ENCODE assay signal across 7 mouse cellular contexts in the genomic region with DNA sequence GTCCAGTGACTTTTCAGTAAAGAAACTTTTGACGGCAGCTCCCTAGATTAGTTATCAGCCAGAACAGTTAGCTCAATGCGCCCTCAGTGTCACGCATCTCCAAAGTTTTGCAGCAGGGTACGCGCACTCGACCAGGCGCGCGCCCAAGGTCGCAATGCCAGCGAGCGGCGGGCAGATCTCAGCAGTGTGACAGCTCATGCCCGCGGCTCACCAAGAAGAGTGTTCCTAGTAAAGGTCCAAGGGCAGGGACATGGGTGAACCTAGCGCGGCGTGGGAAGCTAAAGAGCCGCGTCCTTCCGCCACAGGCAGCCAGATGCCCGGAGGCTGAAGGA. TPM values are rescaled to one million over a fixed set of nuclear protein-coding genes. Genes with fewer than 3 reads are reported as not detected.
DNase-seq lines count a peak whose midpoint lies in the region; ATAC-seq lines count a peak whose summit lies in the region.

No protein-coding gene starts in this region.

- ATAC-seq in lung, embryonic 15.5 days (ENCODE audit: borderline replicate concordance, extremely low read depth, low FRiP score, low TSS enrichment) = peak; percentile 56
- ATAC-seq in forebrain, embryonic 15.5 days (replicated peaks) = peak; percentile 67
- ATAC-seq in megakaryocyte, adult 5-6 weeks (ENCODE audit: poor library complexity, severe bottlenecking) = peak; percentile 64

- H3K9me3 ChIP-seq in lung, embryonic 15.5 days = no peaks in the 10 kb centered on the region
- no peaks in the 10 kb centered on the region for H3K9me3 ChIP-seq in forebrain, embryonic 15.5 days

- WGBS in lung, embryonic 15.5 days = 0% methylated on average over 22 of the region's 22 CpGs
- under 1% methylated on average over 22 of the region's 22 CpGs for WGBS in forebrain, embryonic 15.5 days

- peak overlapping the region; percentile 85 for H3K4me3 ChIP-seq in lung, embryonic 15.5 days
- peak overlapping the region; percentile 76 for H3K4me3 ChIP-seq in forebrain, embryonic 15.5 days

- peak overlapping the region; percentile 72 for H3K4me2 ChIP-seq in lung, embryonic 15.5 days
- H3K4me2 ChIP-seq in forebrain, embryonic 15.5 days (replicated peaks) = peak overlapping the region; percentile 69

- peaks cover 18% of the 10 kb centered on the region for H3K4me1 ChIP-seq in lung, embryonic 15.5 days
- H3K4me1 ChIP-seq in forebrain, embryonic 15.5 days = peaks cover 10% of the 10 kb centered on the region

- H3K27me3 ChIP-seq in lung, embryonic 15.5 days = no peaks in the 10 kb centered on the region
- no peaks in the 10 kb centered on the region for H3K27me3 ChIP-seq in forebrain, embryonic 15.5 days

- no peak for DNase-seq in lung, adult 18-20 months
- peak; percentile 84 for DNase-seq in adrenal gland, postnatal 36 days
- no peak for DNase-seq in embryo, embryonic 10.5 days (ENCODE audit: low spot score)
- no peak for DNase-seq in left cerebral cortex, postnatal 36 days (ENCODE audit: low spot score in 2 of 2)

- intact Hi-C loops in left cerebral cortex, postnatal 36 days (cut with DNase I) = loop anchor here (5.0 kb wide), 1 partner anchor 71 kb away; a partner anchor contains a TSS

- peak overlapping the region; percentile 91 for H3K27ac ChIP-seq in lung, embryonic 15.5 days
- H3K27ac ChIP-seq in forebrain, embryonic 15.5 days (replicated peaks) = peak overlapping the region; percentile 78

- peak overlapping the region; percentile 90 for H3K9ac ChIP-seq in lung, embryonic 15.5 days
- H3K9ac ChIP-seq in forebrain, embryonic 15.5 days (replicated peaks) = peak overlapping the region; percentile 61

- peaks cover 6% of the 10 kb centered on the region; the same call in 1 of the 2 replicates for H3K36me3 ChIP-seq in lung, embryonic 15.5 days
- H3K36me3 ChIP-seq in forebrain, embryonic 15.5 days = no peaks in the 10 kb centered on the region

RNA-seq across cellular contexts. Expression of a gene that starts 0.3 kb away (rescaled TPM):
- polyA plus RNA-seq in lung, embryonic 15.5 days (2015; fragmentation: Nextera tagmentation; extraction: Ambion mirVana) = 85.7 and 86.6 TPM in 2 replicates
- 10 to 100 TPM; 54.0 to 60.9 TPM for total RNA-seq in adrenal gland, postnatal 36 days (2021)
- 40.7 and 41.2 TPM in 2 replicates for polyA plus RNA-seq in forebrain, embryonic 15.5 days (2015; fragmentation: Nextera tagmentation; extraction: Ambion mirVana)
- 43.3 and 49.2 TPM in 2 replicates for total RNA-seq in megakaryocyte, adult 5-6 weeks (2015)
- total RNA-seq in megakaryocyte, adult 5-6 weeks (2017) = 51.7 and 66.0 TPM in 2 replicates
- total RNA-seq in left cerebral cortex, postnatal 36 days (2021) = 10 to 100 TPM; 19.6 to 20.8 TPM

RNA-seq across cellular contexts. Expression of a gene that starts 0.6 kb away (rescaled TPM):
- 45.7 and 46.5 TPM in 2 replicates for polyA plus RNA-seq in lung, embryonic 15.5 days (2015; fragmentation: Nextera tagmentation; extraction: Ambion mirVana)
- 1 to 10 TPM; 6.1 TPM for total RNA-seq in adrenal gland, postnatal 36 days (2021)
- 17.1 and 17.8 TPM in 2 replicates for polyA plus RNA-seq in forebrain, embryonic 15.5 days (2015; fragmentation: Nextera tagmentation; extraction: Ambion mirVana)
- 26.9 and 35.6 TPM in 2 replicates for total RNA-seq in megakaryocyte, adult 5-6 weeks (2015)
- 35.7 and 36.8 TPM in 2 replicates for total RNA-seq in megakaryocyte, adult 5-6 weeks (2017)
- total RNA-seq in left cerebral cortex, postnatal 36 days (2021) = 1 to 10 TPM; 1.1 to 1.5 TPM

RNA-seq across cellular contexts. Expression of a gene that starts 22.2 kb away (rescaled TPM):
- polyA plus RNA-seq in lung, embryonic 15.5 days (2015; fragmentation: Nextera tagmentation; extraction: Ambion mirVana) = 12.1 and 13.0 TPM in 2 replicates
- total RNA-seq in adrenal gland, postnatal 36 days (2021) = 10 to 100 TPM; 23.1 to 24.4 TPM
- 16.7 and 17.3 TPM in 2 replicates for polyA plus RNA-seq in forebrain, embryonic 15.5 days (2015; fragmentation: Nextera tagmentation; extraction: Ambion mirVana)
- 12.3 and 14.5 TPM in 2 replicates for total RNA-seq in megakaryocyte, adult 5-6 weeks (2015)
- 8.6 and 11.3 TPM in 2 replicates for total RNA-seq in megakaryocyte, adult 5-6 weeks (2017)
- total RNA-seq in left cerebral cortex, postnatal 36 days (2021) = 10 to 100 TPM; 63.3 to 66.0 TPM

RNA-seq across cellular contexts. Expression of a gene that starts 57.8 kb away (rescaled TPM):
- 2.4 and 2.8 TPM in 2 replicates for polyA plus RNA-seq in lung, embryonic 15.5 days (2015; fragmentation: Nextera tagmentation; extraction: Ambion mirVana)
- 1 to 10 TPM; 1.2 to 2.7 TPM for total RNA-seq in adrenal gland, postnatal 36 days (2021)
- 5.1 and 5.9 TPM in 2 replicates for polyA plus RNA-seq in forebrain, embryonic 15.5 days (2015; fragmentation: Nextera tagmentation; extraction: Ambion mirVana)
- 0.40 and 0.43 TPM in 2 replicates for total RNA-seq in megakaryocyte, adult 5-6 weeks (2015)
- total RNA-seq in megakaryocyte, adult 5-6 weeks (2017) = 0.29 and 0.37 TPM in 2 replicates
- total RNA-seq in left cerebral cortex, postnatal 36 days (2021) = 10 to 100 TPM; 13.5 TPM

Comparison
In these comparisons a context has a peak if more than half of its experiments do, and no peak if none do; other contexts are left out.
1. DNase-seq: peak in adrenal gland, postnatal 36 days (2 of 2); none in lung, adult 18-20 months (0 of 2), embryo, embryonic 10.5 days (single experiment) and left cerebral cortex, postnatal 36 days (0 of 2).
2. Peak in every context shown above with its lines, with median percentiles within 50 percentile points of each other: ATAC-seq.